Mouse (Mus musculus) cerebellum, postnatal 25 days (tissue): Measurements from ENCODE around the gene Hist1h4h.

Experiments
- DNase-seq, 2 experiments: peaks; one replicate each; pipeline ENCODE4 v3.0.0; 2021; ENCODE audit warnings: mixed read lengths in 2 of 2

Hist1h4h gene

DNA sequence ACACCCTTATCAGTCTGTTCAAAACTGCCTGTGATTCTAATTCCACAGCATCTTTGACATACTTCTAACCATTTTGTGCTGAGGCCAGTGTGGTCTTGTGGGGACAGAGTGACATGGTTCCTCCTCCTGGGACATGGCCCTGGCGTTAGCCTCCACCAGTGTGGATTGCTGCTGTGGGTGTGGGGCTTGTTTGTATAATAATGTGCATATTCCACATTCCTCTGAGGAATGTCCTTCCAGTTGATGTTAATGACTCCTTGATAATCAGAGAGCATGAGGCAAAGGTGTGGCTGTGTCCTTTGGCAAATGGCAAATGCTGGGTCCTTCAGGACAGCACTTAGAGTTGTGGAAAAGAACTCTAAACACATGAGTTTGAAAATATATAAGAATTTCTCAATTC lies 17.3 kb upstream of the Hist1h4h start:
- no peak for DNase-seq

- no peak for DNase-seq
Measured at GRCm38 (mm10) chr13:23515281-23515680, 15.6 kb upstream of the Hist1h4h start.

DNA sequence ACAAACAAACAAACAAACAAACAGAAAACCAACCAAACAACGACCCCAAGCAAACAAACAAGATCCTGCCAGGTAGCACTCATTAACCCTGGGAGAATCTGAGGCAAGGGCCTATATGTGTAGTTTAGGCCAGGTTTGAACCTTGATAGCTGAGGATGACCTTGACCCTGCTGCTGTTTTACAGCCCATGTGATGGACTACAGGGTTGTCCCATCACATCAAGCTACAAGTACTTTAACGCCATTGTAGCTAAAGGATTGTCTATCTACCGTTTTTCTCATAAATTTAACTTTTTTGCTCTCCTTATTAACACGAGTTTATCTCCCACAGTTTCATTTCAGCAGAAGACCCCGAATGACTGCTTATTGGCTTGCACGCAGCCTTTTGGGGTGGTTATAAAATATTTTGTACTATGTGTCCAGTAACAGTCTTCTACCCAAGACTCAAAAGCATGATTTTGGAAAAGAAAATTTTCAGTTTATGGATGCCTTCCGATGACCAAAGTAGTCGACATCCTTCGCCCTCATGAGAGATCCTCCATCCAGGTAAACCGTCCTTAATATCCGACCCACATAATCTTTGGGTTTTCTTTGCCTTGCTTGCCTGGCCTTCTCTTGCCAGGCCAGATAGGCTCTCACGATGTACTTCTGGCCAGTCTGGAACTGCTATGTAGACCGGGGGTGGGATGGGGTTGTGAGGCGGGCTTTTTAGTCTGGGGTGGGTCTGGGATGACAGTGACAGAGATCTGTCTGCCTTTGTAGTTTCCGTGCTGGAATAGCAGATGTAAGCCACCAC lies 14.8 kb upstream of the Hist1h4h start:
- no peak for DNase-seq

GRCm38 (mm10) chr13:23516822-23517602 lies 13.8 kb upstream of the Hist1h4h start:
- peak; percentile 82 to 86 for DNase-seq

- DNase-seq: peak; percentile 89 to 91
Measured at GRCm38 (mm10) chr13:23517603-23518294, 13.1 kb upstream of the Hist1h4h start.

DNA sequence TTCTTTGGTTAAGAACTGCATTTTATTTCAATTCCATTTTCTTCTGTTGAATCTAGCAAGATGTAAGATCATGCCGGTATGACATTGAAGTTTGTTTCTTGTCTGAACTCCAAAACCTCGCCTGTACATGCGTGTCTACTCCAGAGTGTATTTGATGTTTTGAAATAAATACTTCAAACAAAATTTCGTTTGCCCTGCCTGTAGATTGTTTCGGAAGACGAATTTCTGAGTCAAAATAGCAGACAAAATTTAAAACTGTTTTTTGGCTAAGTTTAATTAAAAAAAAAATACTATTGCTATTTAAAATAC lies 12.6 kb upstream of the Hist1h4h start:
- no peak for DNase-seq

GRCm38 (mm10) chr13:23518885-23519284 lies 12.0 kb upstream of the Hist1h4h start:
- peak; percentile 77 to 84 for DNase-seq

DNA sequence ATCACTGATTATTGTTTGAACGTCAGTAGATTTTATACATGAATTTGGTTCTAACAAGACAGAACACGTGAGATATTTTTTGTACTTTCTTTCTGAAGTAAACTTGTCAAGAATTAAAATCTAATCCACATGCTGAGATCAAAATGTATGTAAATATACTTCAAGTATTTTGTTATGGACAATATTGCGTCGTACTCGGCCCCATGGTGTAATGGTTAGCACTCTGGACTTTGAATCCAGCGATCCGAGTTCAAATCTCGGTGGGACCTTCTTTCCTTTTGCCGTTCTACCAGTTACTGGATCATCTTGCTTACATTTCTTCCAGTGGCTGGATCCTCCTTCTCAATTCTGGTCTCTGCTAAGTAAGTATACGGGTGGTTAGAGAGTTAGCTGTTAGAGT lies 11.4 kb upstream of the Hist1h4h start:
- DNase-seq: peak; percentile 81

- DNase-seq: peak; percentile 75 to 84
Measured at GRCm38 (mm10) chr13:23521703-23522102, 9.1 kb upstream of the Hist1h4h start.

GRCm38 (mm10) chr13:23523976-23524375 lies 6.9 kb upstream of the Hist1h4h start:
- DNase-seq: no peak

DNA sequence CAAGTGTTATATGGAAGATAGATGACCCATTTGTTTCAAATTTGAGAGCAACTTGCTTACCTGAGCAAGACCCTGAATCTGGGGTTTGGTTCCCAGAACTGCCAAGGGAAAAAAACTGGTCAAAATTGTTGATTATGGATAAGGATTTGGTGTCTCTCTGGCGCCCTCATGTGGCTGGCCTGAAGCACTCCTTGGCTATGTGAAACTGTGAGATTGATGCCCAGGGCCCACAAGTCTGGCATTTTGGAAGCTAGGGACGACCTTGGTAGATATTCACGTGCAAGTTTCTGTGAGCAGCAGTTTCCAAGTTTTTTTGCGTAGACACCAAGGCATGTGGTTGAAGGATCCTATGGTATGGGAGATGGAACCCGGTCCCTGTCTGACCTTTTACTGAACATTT lies 6.2 kb upstream of the Hist1h4h start:
- peak; percentile 83 to 84 for DNase-seq

GRCm38 (mm10) chr13:23525901-23526300 lies 4.9 kb upstream of the Hist1h4h start:
- DNase-seq: no peak

GRCm38 (mm10) chr13:23526312-23526711 lies 4.5 kb upstream of the Hist1h4h start:
- peak; percentile 91 for DNase-seq

GRCm38 (mm10) chr13:23529005-23529404 lies 1.8 kb upstream of the Hist1h4h start:
- DNase-seq: no peak

DNA sequence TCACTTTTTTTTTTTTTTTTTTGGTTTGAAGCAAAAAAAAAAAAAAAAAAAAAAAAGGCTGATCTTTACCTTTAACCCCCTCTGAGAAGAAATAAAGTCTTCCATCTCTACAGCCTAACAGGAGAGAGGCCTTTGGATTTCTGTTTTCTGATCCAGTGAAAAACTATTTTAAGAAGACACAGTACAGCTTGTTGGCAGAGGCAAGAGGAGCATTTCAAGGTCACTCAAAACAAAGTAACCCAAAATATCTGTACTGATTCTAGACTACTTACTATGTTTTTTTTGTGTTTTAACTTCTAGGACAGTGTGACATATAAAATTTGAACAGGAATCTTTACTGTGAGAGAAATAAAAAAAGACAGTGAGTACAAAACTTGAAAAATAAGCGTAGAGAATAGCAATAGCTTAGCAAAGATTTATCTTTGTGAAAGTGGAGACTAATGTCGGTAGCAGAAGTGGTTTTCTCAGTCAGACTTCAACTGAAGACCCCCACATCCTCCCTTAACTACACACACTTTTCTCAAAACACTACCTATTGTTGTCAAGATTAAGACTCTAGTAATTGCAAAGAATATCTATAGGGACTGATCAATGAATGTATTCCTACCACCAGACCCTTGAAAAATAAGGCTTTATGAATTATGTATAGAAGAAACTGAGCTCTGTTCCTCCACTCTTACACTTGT lies 1.2 kb upstream of the Hist1h4h start:
- DNase-seq: no peak

GRCm38 (mm10) chr13:23530181-23530900 lies 509 bp upstream of the Hist1h4h start:
- peak; percentile 61 to 69 for DNase-seq

- DNase-seq: no peak
Measured at GRCm38 (mm10) chr13:23532262-23533075, 1.6 kb downstream of the Hist1h4h start.

GRCm38 (mm10) chr13:23533560-23534367 lies 2.9 kb downstream of the Hist1h4h start, which contains the start of gene Hist1h2af:
Gene Hist1h2af, plus strand, starts transcription at chr13:23533906.
- peak; percentile 66 to 75 for DNase-seq

DNA sequence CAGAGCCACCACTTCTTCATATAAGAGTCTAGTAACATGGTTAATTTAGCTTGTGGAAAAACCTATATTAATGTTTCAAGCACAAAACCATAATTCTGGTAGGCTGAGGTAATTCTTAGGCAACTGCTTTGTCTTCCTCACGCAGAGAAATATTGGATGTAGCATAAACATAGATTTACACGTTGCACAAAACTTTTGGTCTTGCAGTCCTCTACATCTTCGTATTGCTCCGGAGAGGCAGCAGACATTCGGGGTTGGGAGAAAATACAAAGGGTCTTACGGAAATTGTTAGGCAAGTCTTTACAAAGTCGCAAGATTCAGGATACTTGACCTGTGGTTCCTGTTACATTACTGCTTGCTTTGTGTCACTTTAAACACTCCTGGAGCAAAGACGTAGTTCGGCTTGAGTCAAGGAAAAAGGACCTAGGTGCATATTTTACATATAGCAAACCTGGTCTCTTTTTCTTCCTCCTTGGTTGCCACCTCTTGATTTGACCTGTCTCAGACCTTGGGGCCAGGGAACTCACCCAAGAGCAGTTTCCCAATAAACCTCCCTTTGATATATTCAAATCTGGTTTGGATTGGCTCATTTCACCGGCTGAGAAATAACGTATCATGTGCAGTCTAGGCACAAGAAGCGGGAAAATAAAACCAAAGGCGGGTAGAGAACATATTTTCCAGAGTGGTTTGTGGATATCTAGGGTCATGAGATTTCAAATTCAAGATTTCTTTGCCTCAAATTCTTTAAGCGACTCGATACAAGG lies 3.7 kb downstream of the Hist1h4h start:
- no peak for DNase-seq
